Mouse (Mus musculus) stomach, embryonic 14.5 days (tissue): Measurements from ENCODE around the gene Emsy. TPM values are rescaled to one million over a fixed set of nuclear protein-coding genes. Genes with fewer than 3 reads are reported as not detected.

Source experiments
- ATAC-seq: fragments of 200-750 bp; cut with Nextera tagmentation; 2 replicates; pipeline ENCODE4 v1.8.0; 2017; ENCODE audit warnings: low read depth, moderate TSS enrichment; ENCODE audit not compliant: insufficient number of reproducible peaks, insufficient read depth, low FRiP score
- H3K27ac ChIP-seq: fragments of 300-500 bp; sonication (generic); 2 replicates; pipeline ENCODE4 v1.5.1; 2014; ENCODE audit warnings: mild to moderate bottlenecking, low read length, moderate library complexity, mixed read lengths
- H3K27me3 ChIP-seq: fragments of 300-500 bp; sonication (generic); 2 replicates; pipeline ENCODE4 v1.6.1; 2014; ENCODE audit warnings: low read length, control low read depth, mixed read lengths; ENCODE audit not compliant: control insufficient read depth, insufficient read depth
- H3K36me3 ChIP-seq: fragments of 300-500 bp; sonication (generic); 2 replicates; pipeline ENCODE4 v1.6.1; 2014; ENCODE audit warnings: mild to moderate bottlenecking, control low read depth, low read length, moderate library complexity, mixed read lengths; ENCODE audit not compliant: control insufficient read depth, insufficient read depth
- H3K4me1 ChIP-seq: fragments of 300-500 bp; sonication (generic); 2 replicates; pipeline ENCODE4 v1.6.1; 2014; ENCODE audit warnings: low read length, control low read depth, mixed read lengths; ENCODE audit not compliant: control insufficient read depth, insufficient read depth
- H3K4me2 ChIP-seq: fragments of 300-500 bp; sonication (generic); replicated peaks from 2 replicates; pipeline ENCODE4 v1.6.1; 2014; ENCODE audit warnings: low read depth, low read length, control low read depth
- H3K4me3 ChIP-seq: fragments of 300-500 bp; sonication (generic); 2 replicates; pipeline ENCODE4 v1.5.1; 2014; ENCODE audit warnings: low read depth, low read length, control low read depth
- H3K9ac ChIP-seq: fragments of 300-500 bp; sonication (generic); replicated peaks from 2 replicates; pipeline ENCODE4 v1.6.1; 2014; ENCODE audit warnings: low read depth, mild to moderate bottlenecking, control low read depth, low read length, moderate library complexity, mixed read lengths
- H3K9me3 ChIP-seq: fragments of 300-500 bp; sonication (generic); 2 replicates; pipeline ENCODE4 v1.6.1; 2016; ENCODE audit warnings: low read depth, low read length, control low read depth; ENCODE audit not compliant: control insufficient read depth
- WGBS: fragments of 180-500 bp; shearing (Covaris S2); extraction: QIAGEN DNeasy Blood & Tissue Kit; methylation state at CpG from one replicate; pipeline ENCODE4 v1.1.7; 2014; 5-methylcytosine and 5-hydroxymethylcytosine counted together
- polyA plus RNA-seq: library from polyadenylated mRNA; unstranded; fragments of >200 nt; fragmentation: Nextera tagmentation; extraction: Ambion mirVana; gene quantifications from 2 replicates; pipeline ENCODE4 v1.2.1, GENCODE M21; 2014

Emsy gene
- polyA plus RNA-seq, 1 experiment from 2014 or later = 46.0 TPM

DNA sequence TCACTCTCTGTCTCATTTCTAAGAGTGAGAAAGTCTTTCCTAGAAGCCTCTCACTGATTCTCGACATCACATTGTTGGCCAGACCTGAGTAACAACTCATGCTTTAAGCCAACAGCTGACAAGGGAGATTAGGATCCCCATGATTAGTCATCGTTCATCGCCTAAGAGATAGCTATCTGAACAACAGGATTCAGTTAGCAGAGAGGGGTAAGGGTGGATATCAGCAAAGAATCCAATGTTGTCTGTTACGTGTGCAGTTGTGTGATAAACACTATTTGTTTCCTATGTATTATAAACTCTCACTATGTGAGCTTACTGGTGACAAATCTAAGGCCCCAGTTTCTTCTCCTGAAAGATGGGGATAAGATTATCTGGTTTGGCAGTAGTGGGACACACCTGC lies 17.8 kb upstream of the Emsy start:
- no peak overlapping the region for H3K4me2 ChIP-seq
- peaks cover 11% of the 10 kb centered on the region; the same call in 1 of the 2 replicates for H3K4me1 ChIP-seq
- no peak overlapping the region for H3K9ac ChIP-seq
- H3K9me3 ChIP-seq = no peaks in the 10 kb centered on the region
- no peaks in the 10 kb centered on the region for H3K27me3 ChIP-seq
- no peak overlapping the region for H3K4me3 ChIP-seq
- WGBS = 54% methylated on average over 4 of the region's 4 CpGs
- no peak for ATAC-seq
- no peak overlapping the region for H3K27ac ChIP-seq
- H3K36me3 ChIP-seq = no peaks in the 10 kb centered on the region

DNA sequence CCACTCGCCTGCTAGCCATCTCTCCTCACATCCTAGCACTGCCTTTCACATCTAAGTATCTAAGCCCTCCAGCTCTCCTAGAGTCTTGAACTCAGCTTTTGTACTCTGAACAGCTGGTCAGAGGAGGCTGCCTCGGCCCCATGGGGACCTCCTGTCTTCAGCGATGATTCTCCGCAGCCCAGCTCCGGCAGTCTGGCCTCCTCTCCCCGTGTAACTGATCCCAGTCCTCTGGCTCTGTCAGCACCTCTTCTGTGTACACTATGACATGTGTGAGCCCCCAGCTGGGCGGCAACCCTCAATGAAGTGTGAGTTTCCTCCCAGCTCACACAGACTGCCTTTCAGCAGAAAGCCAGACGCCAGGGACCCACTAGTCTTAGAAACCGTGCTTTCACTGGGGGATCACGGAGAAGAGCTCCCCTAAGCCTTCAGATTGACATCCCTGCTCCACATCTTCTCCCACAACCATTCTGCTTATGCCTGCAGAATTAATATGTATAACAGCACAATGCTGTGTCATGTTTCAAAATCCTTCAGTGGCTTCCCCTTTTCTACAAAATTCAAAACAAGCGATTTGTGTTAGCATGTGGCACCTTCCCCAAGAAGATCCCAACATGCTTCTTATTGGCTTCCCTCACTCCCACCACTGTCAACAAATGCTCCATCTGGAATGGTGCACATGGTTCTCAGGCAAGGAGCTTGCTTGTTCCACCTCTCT lies 15.8 kb upstream of the Emsy start:
- no peaks in the 10 kb centered on the region for H3K27me3 ChIP-seq
- 41% methylated on average over 11 of the region's 11 CpGs for WGBS
- H3K36me3 ChIP-seq = no peaks in the 10 kb centered on the region
- peaks cover 11% of the 10 kb centered on the region; the same call in 1 of the 2 replicates for H3K4me1 ChIP-seq
- no peaks in the 10 kb centered on the region for H3K9me3 ChIP-seq
- H3K9ac ChIP-seq = no peak overlapping the region
- H3K27ac ChIP-seq = peak overlapping the region; percentile 10; the same call in 1 of the 2 replicates
- no peak overlapping the region for H3K4me3 ChIP-seq
- ATAC-seq = peak; percentile 78; the same call in 1 of the 2 replicates
- no peak overlapping the region for H3K4me2 ChIP-seq

DNA sequence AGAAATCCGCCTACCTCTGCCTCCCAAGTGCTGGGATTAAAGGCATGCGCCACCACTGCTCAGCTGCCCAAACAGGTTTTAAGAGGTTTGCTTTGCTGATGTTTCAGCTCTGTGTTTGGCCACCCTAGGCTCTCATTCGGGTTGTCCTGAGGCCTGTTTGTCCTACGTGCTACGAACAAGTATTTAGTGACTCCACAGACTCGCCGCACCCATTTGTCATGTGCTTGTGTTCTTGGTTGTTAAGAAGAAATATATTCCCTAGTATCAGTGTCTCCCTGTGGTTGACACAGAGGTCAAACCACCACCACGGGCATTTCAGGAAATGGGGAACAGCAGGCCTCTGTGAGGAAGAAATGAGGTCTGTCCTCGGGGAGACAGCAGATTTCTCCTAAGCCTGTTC lies 14.8 kb upstream of the Emsy start:
- Histone ChIP-seq H3K9ac (no peak overlapping the region), H3K36me3 (no peaks in the 10 kb centered on the region), H3K4me1 (peaks cover 11% of the 10 kb centered on the region; the same call in 1 of the 2 replicates), H3K4me2 (no peak overlapping the region), H3K9me3 (no peaks in the 10 kb centered on the region), H3K27ac (no peak overlapping the region), H3K27me3 (no peaks in the 10 kb centered on the region), H3K4me3 (no peak overlapping the region)
- WGBS = 55% methylated on average over 9 of the region's 9 CpGs
- ATAC-seq = no peak

DNA sequence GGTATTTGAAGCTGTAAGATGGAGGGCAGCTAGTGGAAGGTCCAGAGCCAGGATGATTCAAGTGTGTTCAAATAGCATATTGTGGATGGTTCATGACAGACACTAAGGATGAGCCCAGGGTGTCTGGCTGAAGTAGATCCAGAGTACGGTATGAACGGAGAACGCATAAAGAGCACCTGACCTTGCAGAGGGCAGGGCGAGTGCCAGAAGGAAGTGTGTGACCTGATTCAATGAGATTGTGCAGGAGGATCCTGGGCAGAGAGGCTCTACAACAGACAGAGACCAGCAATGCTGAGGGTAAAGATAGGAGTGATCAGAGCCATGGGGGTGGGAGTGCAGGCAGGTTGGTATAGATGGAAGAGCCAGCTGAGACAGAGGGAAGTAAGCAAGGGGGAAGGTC lies 14.2 kb upstream of the Emsy start:
- Histone ChIP-seq H3K9me3 (no peaks in the 10 kb centered on the region), H3K4me3 (no peak overlapping the region), H3K9ac (no peak overlapping the region), H3K27ac (no peak overlapping the region), H3K27me3 (no peaks in the 10 kb centered on the region), H3K4me1 (peaks cover 11% of the 10 kb centered on the region; the same call in 1 of the 2 replicates), H3K36me3 (no peaks in the 10 kb centered on the region), H3K4me2 (no peak overlapping the region)
- 84% methylated on average over 4 of the region's 4 CpGs for WGBS
- no peak for ATAC-seq

DNA sequence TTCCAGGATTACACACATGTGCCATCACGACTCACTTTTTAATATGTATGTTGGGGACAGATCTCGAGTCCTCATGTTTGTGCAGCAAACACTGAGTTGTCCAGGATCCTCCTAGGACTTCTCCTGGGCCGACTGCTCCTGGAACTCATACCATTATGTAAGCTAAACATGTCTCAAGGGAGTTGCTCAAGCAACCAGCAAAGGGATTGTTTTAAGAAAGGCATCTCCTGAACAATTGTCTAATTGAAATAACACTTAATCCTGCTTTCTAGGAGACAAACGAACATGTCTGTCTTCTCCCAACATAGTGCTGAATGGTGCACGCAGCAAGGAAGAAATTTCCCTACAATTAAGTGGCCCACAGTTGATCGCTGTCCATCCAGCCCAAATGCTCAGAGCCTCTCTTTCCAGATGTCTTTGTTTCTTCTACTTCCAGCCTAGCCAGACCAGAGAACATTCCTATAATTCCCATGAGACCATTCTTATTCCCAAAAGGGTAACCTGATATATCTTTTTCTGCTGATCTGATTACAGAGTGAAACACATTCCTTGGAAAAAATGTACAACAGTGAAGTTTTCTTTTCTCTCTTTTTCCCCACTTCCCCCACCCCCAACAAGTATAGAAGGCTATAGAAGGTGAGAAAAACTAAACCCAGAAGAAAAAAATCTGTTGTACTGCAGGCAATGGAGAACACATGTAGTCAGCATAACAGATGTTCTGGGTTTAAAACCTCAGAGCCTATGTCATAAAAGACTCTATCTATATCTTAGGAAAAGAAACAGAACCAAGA lies 11.6 kb upstream of the Emsy start:
- H3K9ac ChIP-seq = no peak overlapping the region
- H3K4me3 ChIP-seq = no peak overlapping the region
- H3K36me3 ChIP-seq = no peaks in the 10 kb centered on the region
- peaks cover 21% of the 10 kb centered on the region for H3K4me1 ChIP-seq
- WGBS = 54% methylated on average over 6 of the region's 6 CpGs
- H3K4me2 ChIP-seq = no peak overlapping the region
- no peaks in the 10 kb centered on the region for H3K9me3 ChIP-seq
- H3K27ac ChIP-seq = no peak overlapping the region
- no peaks in the 10 kb centered on the region for H3K27me3 ChIP-seq
- no peak for ATAC-seq

DNA sequence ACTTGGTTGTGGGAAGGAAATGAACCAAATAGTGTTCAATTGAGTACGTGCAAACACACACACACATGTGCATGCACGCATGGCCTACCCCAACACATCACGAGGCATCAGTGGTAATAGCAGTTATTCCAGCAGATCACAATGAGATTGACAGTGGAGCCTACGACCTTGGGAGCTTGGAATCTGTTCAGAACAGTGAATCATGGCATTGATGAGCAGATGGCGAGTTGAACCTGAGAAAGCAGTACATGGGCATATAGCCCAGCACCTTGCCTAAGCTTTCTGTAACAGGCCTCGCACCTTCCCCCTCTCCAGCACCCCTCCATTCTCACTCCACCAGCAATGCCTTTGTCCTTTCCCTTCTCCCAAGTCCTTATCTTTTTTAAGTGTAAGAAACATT lies 9.1 kb upstream of the Emsy start:
- Histone ChIP-seq H3K9me3 (no peaks in the 10 kb centered on the region), H3K4me2 (no peak overlapping the region), H3K27me3 (no peaks in the 10 kb centered on the region), H3K36me3 (no peaks in the 10 kb centered on the region), H3K4me3 (no peak overlapping the region), H3K27ac (peak overlapping the region; percentile 35; the same call in 1 of the 2 replicates), H3K9ac (no peak overlapping the region), H3K4me1 (peaks cover 10% of the 10 kb centered on the region)
- WGBS = 75% methylated on average over 6 of the region's 6 CpGs
- no peak for ATAC-seq

DNA sequence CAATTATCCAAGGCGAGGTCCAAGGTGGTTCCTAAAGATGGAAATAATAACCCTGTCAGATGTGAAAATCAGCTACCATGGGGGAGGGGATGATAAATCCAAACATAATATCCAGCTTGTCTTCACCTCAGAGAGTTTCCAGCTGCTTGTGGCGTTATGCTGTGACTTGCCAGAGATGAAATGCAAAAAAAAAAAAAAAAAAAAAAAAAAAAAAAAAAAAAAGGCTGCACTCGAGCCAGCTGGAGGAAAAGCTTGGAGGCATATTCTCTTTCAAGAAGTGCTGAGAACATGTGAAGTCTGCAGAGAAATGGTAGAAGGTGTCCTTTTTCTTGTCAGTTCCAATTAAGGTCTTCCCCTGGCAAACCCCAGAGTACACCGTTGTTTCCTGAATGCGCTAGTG lies 8.6 kb upstream of the Emsy start:
- peak; percentile 42; the same call in 1 of the 2 replicates for ATAC-seq
- H3K4me2 ChIP-seq = no peak overlapping the region
- 30% methylated on average over 5 of the region's 5 CpGs for WGBS

DNA sequence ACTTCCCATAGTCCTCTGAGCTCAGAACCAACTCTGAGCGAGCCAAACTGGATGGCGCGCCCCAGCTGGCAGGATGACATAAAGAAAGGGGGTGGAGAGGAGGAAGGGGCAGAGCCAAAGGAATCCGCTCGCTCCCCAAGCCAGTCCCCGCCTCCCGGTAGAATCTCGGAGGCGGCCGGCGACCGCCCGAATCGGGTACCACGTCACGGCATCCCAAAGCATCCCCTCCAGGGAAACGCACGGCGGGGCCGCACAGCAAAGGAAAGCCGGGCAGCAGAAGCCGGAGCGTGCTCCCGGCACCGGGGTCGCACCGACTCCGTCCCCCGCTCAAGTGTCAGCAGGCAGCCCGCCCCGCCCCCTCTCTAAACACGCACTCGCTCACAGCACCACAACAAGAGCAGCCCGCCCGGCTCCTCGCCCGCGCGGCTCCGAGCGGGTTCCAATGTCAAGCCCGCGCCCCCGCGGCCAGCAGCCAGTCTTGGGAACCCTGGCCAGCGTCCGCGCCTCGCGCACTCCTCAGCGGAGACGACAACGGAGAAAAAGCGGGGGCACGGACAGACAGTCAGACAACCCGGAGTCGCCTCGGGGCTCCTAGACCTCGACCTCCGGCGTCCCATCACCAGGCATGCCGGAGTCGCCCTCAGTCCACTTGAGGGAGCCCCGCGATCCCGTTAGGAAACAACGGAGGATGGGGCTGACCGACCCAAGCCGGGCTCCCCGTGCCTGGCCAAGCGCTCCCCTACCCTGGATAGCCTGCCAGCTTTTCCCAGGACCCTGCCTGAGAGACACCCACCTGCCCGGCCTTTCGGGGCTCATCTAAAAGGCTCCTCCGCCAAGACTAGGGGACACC lies 677 bp downstream of the Emsy start:
- H3K27me3 ChIP-seq = no peaks in the 10 kb centered on the region
- WGBS = under 1% methylated on average over 74 of the region's 74 CpGs
- H3K36me3 ChIP-seq = 0 out of 2 replicates have a peak, but pooled peaks cover 6% of the 10 kb centered on the region
- peak overlapping the region; percentile 82 for H3K4me2 ChIP-seq
- H3K9me3 ChIP-seq = no peaks in the 10 kb centered on the region
- H3K4me3 ChIP-seq = peak overlapping the region; percentile 79
- ATAC-seq = peak; percentile 71
- H3K27ac ChIP-seq = peak overlapping the region; percentile 93
- H3K4me1 ChIP-seq = peaks cover 20% of the 10 kb centered on the region
- peak overlapping the region; percentile 72 for H3K9ac ChIP-seq

More for the DNA sequence above, 8.6 kb upstream of the Emsy start:
- no peaks in the 10 kb centered on the region for H3K9me3 ChIP-seq
- no peaks in the 10 kb centered on the region for H3K27me3 ChIP-seq
- peaks cover 10% of the 10 kb centered on the region for H3K4me1 ChIP-seq
- H3K9ac ChIP-seq = no peak overlapping the region
- peak overlapping the region; percentile 35; the same call in 1 of the 2 replicates for H3K27ac ChIP-seq
- H3K4me3 ChIP-seq = no peak overlapping the region
- H3K36me3 ChIP-seq = no peaks in the 10 kb centered on the region
